Mouse (Mus musculus): ENCODE results near the gene Dmpk.

The Dmpk gene

GRCm38 (mm10) chr7:19096421-19096976, 12.8 kb downstream of the Dmpk start:
- 86% methylated on average over 5 of the region's 5 CpGs for WGBS

- 84% methylated on average over 2 of the region's 2 CpGs for WGBS
Observed at GRCm38 (mm10) chr7:19097217-19097616, 13.6 kb downstream of the Dmpk start.

- WGBS = 84% methylated on average over 7 of the region's 7 CpGs
Observed at GRCm38 (mm10) chr7:19098811-19099210, 15.2 kb downstream of the Dmpk start.

GRCm38 (mm10) chr7:19100290-19100689, 16.6 kb downstream of the Dmpk start:
- WGBS = 84% methylated on average over 1 of the region's 1 CpGs

- WGBS = 78% methylated on average over 2 of the region's 2 CpGs
Observed at GRCm38 (mm10) chr7:19104486-19104885, 20.8 kb downstream of the Dmpk start.

GRCm38 (mm10) chr7:19107436-19107835, 23.8 kb downstream of the Dmpk start:
- 71% methylated on average over 3 of the region's 3 CpGs for WGBS

- WGBS = 94% methylated on average over 1 of the region's 1 CpGs
Observed at GRCm38 (mm10) chr7:19109565-19109964, 25.9 kb downstream of the Dmpk start.

- WGBS = 17% methylated on average over 64 of the region's 64 CpGs
Observed at GRCm38 (mm10) chr7:19118028-19118771, 34.6 kb downstream of the Dmpk start, which contains the start of gene Gm4969. Gene Gm4969 (minus strand): TSS chr7:19118368.

GRCm38 (mm10) chr7:19119083-19119482, 35.4 kb downstream of the Dmpk start:
- 90% methylated on average over 8 of the region's 8 CpGs for WGBS

GRCm38 (mm10) chr7:19119631-19120429, 36.2 kb downstream of the Dmpk start, which contains the start of gene Fbxo46:
Gene Fbxo46 (plus strand): TSS chr7:19119859.
- WGBS = 1% methylated on average over 34 of the region's 34 CpGs

GRCm38 (mm10) chr7:19121686-19122085, 38.0 kb downstream of the Dmpk start:
- 85% methylated on average over 4 of the region's 4 CpGs for WGBS

GRCm38 (mm10) chr7:19124713-19125112, 41.1 kb downstream of the Dmpk start:
- 82% methylated on average over 6 of the region's 6 CpGs for WGBS

- WGBS = 72% methylated on average over 5 of the region's 5 CpGs
Observed at GRCm38 (mm10) chr7:19127744-19128143, 44.1 kb downstream of the Dmpk start.

GRCm38 (mm10) chr7:19129396-19129795, 45.7 kb downstream of the Dmpk start:
- WGBS = 91% methylated on average over 5 of the region's 5 CpGs

GRCm38 (mm10) chr7:19130657-19131056, 47.0 kb downstream of the Dmpk start:
- WGBS = 16% methylated on average over 4 of the region's 4 CpGs

GRCm38 (mm10) chr7:19131324-19131848, 47.7 kb downstream of the Dmpk start:
- WGBS = under 1% methylated on average over 39 of the region's 39 CpGs

GRCm38 (mm10) chr7:19136168-19136567, 52.5 kb downstream of the Dmpk start:
- WGBS = 90% methylated on average over 13 of the region's 13 CpGs

- WGBS = 64% methylated on average over 38 of the region's 38 CpGs
Observed at GRCm38 (mm10) chr7:19136673-19137334, 53.2 kb downstream of the Dmpk start.

GRCm38 (mm10) chr7:19137380-19137779, 53.7 kb downstream of the Dmpk start:
- 24% methylated on average over 5 of the region's 5 CpGs for WGBS

All from cerebral cortex, adult 2 months (tissue).